In the genomic region with DNA sequence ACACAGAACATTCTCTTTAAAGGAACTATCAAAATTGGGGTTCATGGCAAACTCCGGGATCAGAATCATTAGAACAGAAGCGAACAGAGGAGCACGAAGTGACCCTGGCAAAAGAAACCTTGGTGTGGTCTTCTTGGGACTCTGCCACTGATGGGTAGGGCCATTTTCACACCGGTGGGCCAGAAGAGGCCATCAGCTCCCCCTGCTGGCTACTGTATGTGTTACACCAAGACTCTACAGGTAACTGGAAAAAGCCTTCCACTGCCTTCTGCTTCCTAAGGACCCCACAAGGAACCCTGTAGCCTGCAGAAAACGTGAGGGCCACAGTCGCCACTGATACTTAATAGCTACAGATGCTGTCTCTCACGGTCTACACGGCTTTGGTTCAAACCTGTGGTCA, we compare ENCODE assay signal across 9 mouse cellular contexts. TPM values are rescaled to one million over a fixed set of nuclear protein-coding genes. Genes with fewer than 3 reads are reported as not detected.
DNase-seq lines count a peak whose midpoint lies in the region; ATAC-seq lines count a peak whose summit lies in the region.
"Had no signal": no experiment of that assay in that cellular context is flagged by ENCODE, and none has a peak within 500 bp of the region (broad histone marks: within the 10 kb centered on the region; RNA-seq: fewer than 3 reads in every experiment).

No protein-coding gene starts in this region.

- H3K9me3 ChIP-seq in liver, embryonic 12.5 days (replicated peaks): no peaks in the 10 kb centered on the region
- no peaks in the 10 kb centered on the region for H3K9me3 ChIP-seq in liver, embryonic 13.5 days (replicated peaks)
- no peaks in the 10 kb centered on the region for H3K9me3 ChIP-seq in intestine, embryonic 16.5 days (ENCODE audit: control insufficient read depth, low read length)
- H3K9me3 ChIP-seq: megakaryocyte, embryonic 14.5 days had no signal

- no peak overlapping the region for H3K4me2 ChIP-seq in liver, embryonic 12.5 days
- no peak overlapping the region for H3K4me2 ChIP-seq in liver, embryonic 13.5 days
- no peak overlapping the region for H3K4me2 ChIP-seq in intestine, embryonic 16.5 days (ENCODE audit: low read depth, low read length)

- H3K27ac ChIP-seq in liver, embryonic 12.5 days: no peak overlapping the region
- H3K27ac ChIP-seq in liver, embryonic 13.5 days: no peak overlapping the region
- no peak overlapping the region for H3K27ac ChIP-seq in intestine, embryonic 16.5 days (ENCODE audit: low read length)

- H3K27me3 ChIP-seq in liver, embryonic 12.5 days (replicated peaks): no peaks in the 10 kb centered on the region; the same call in 1 of the 2 replicates
- 0 out of 2 replicates have a peak, but pooled peaks cover 3% of the 10 kb centered on the region for H3K27me3 ChIP-seq in liver, embryonic 13.5 days
- no peaks in the 10 kb centered on the region for H3K27me3 ChIP-seq in intestine, embryonic 16.5 days (replicated peaks; ENCODE audit: control insufficient read depth, insufficient read depth, low read length)

- H3K36me3 ChIP-seq in liver, embryonic 12.5 days: no peaks in the 10 kb centered on the region
- H3K36me3 ChIP-seq in liver, embryonic 13.5 days: no peaks in the 10 kb centered on the region
- no peaks in the 10 kb centered on the region for H3K36me3 ChIP-seq in intestine, embryonic 16.5 days (ENCODE audit: control insufficient read depth, insufficient read depth, low read length)

- WGBS in liver, embryonic 12.5 days (ENCODE audit: insufficient replicate concordance): 30% methylated on average over 8 of the region's 8 CpGs
- 30% methylated on average over 8 of the region's 8 CpGs for WGBS in liver, embryonic 13.5 days (ENCODE audit: insufficient replicate concordance)
- WGBS in intestine, embryonic 16.5 days: 56% methylated on average over 8 of the region's 8 CpGs

- peak; percentile 67 to 74 for DNase-seq in cerebellum, postnatal 10 days
- no peak for DNase-seq in cerebellum, adult 11-12 months
- DNase-seq in liver: peak; percentile 55
- peak; percentile 67 for DNase-seq in ZHBTc4 (ENCODE audit: low read depth, low spot score)
- peak; percentile 16 for DNase-seq in liver, embryonic 13.5 days
- DNase-seq in testis, postnatal 10 days (ENCODE audit: low spot score): peak; percentile 74

- H3K9ac ChIP-seq in liver, embryonic 12.5 days: no peak overlapping the region
- no peak overlapping the region for H3K9ac ChIP-seq in liver, embryonic 13.5 days
- no peak overlapping the region for H3K9ac ChIP-seq in intestine, embryonic 16.5 days (ENCODE audit: low read depth, low read length)

- H3K4me1 ChIP-seq in liver, embryonic 12.5 days: 0 out of 2 replicates have a peak, but pooled peaks cover 3% of the 10 kb centered on the region
- H3K4me1 ChIP-seq in liver, embryonic 13.5 days (replicated peaks): no peaks in the 10 kb centered on the region
- H3K4me1 ChIP-seq in intestine, embryonic 16.5 days (ENCODE audit: control insufficient read depth, insufficient read depth, low read length): no peaks in the 10 kb centered on the region

- ATAC-seq in liver, embryonic 12.5 days: no peak
- no peak for ATAC-seq in liver, embryonic 13.5 days (ENCODE audit: low read depth)
- no peak for ATAC-seq in intestine, embryonic 16.5 days

- no peak overlapping the region for H3K4me3 ChIP-seq in liver, embryonic 12.5 days
- H3K4me3 ChIP-seq in liver, embryonic 13.5 days (replicated peaks): no peak overlapping the region
- no peak overlapping the region for H3K4me3 ChIP-seq in intestine, embryonic 16.5 days (ENCODE audit: low read length)
- H3K4me3 ChIP-seq: megakaryocyte, embryonic 14.5 days had no signal

RNA-seq across cellular contexts. Expression of a gene that starts 25.2 kb away (rescaled TPM):
- polyA plus RNA-seq in liver, embryonic 12.5 days (2016; fragmentation: Nextera tagmentation; extraction: Ambion mirVana): 4.4 TPM in 2 replicates
- polyA plus RNA-seq in liver, embryonic 13.5 days (2015; fragmentation: Nextera tagmentation; extraction: Ambion mirVana): 3.0 and 3.6 TPM in 2 replicates
- polyA plus RNA-seq in intestine, embryonic 16.5 days (2015; fragmentation: Nextera tagmentation; extraction: Ambion mirVana): 7.9 and 8.9 TPM in 2 replicates
